Comparison of ENCODE assay signal across 9 mouse cellular contexts in the genomic region with DNA sequence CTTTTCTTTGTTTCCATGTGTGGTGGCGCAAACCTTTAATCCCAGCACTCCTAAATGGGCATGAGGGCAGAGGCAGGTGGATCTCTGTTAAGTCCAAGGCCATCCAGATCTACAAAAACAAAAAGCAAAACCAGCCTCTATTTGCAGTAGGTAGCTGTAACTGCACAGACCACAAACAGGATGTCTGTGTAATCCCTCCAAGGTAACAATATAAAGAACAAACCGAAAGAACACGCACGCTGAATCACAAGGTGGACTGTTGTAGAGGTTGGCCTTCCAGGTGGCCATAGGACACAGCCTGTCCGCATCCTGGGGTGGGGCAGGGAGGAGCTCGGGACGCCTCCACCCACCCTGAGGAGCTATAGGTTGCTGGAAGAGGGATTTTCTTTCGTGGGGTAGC. TPM values are rescaled to one million over a fixed set of nuclear protein-coding genes. Genes with fewer than 3 reads are reported as not detected.
A peak's percentile ranks its signal among the peaks of the same experiment; 100 is the strongest.
DNase-seq lines count a peak whose midpoint lies in the region; ATAC-seq and TF ChIP-seq lines count a peak whose summit lies in the region.
"Had no signal": no experiment of that assay in that cellular context is flagged by ENCODE, and none has a peak within 500 bp of the region (broad histone marks: within the 10 kb centered on the region; RNA-seq: fewer than 3 reads in every experiment).

No protein-coding gene starts in this region.

- no peak for TF ChIP-seq CTCF in intestine, postnatal 0 days (IDR thresholded peaks at IDR 0.05; ENCODE audit: low read depth)

- H3K4me2 ChIP-seq in neural tube, embryonic 12.5 days (replicated peaks), result peak overlapping the region; percentile 45; the same call in 1 of the 2 replicates
- H3K4me2 ChIP-seq in intestine, postnatal 0 days (replicated peaks; ENCODE audit: low read depth), result peak overlapping the region; percentile 56
- peak overlapping the region; percentile 60 for H3K4me2 ChIP-seq in stomach, embryonic 16.5 days (ENCODE audit: low read depth, low read length)

- peaks cover 8% of the 10 kb centered on the region; the same call in 1 of the 2 replicates for H3K4me1 ChIP-seq in neural tube, embryonic 12.5 days
- 0 out of 2 replicates have a peak, but pooled peaks cover 3% of the 10 kb centered on the region for H3K4me1 ChIP-seq in intestine, postnatal 0 days (replicated peaks; ENCODE audit: control insufficient read depth, insufficient read depth, low read length)
- peaks cover 13% of the 10 kb centered on the region for H3K4me1 ChIP-seq in stomach, embryonic 16.5 days (ENCODE audit: control insufficient read depth, insufficient read depth, low read length)

- DNase-seq in heart, adult 11 months, result peak; percentile 67
- DNase-seq in heart, postnatal 4 days, result no peak
- DNase-seq in neural tube, embryonic 10.5 days (ENCODE audit: extremely low spot score, low spot score), result no peak
- DNase-seq in layer of hippocampus, postnatal 10 days (ENCODE audit: low spot score in 2 of 2), result no peak

- 90% methylated on average over 8 of the region's 8 CpGs for WGBS in neural tube, embryonic 12.5 days
- WGBS in intestine, postnatal 0 days, result 45% methylated on average over 8 of the region's 8 CpGs
- WGBS in stomach, embryonic 16.5 days, result 67% methylated on average over 8 of the region's 8 CpGs

- no peak overlapping the region for H3K4me3 ChIP-seq in neural tube, embryonic 12.5 days
- no peak overlapping the region for H3K4me3 ChIP-seq in intestine, postnatal 0 days (ENCODE audit: low read depth, low read length)
- H3K4me3 ChIP-seq in stomach, embryonic 16.5 days (replicated peaks; ENCODE audit: low read length), result no peak overlapping the region

- no peaks in the 10 kb centered on the region for H3K27me3 ChIP-seq in neural tube, embryonic 12.5 days (replicated peaks)
- H3K27me3 ChIP-seq in intestine, postnatal 0 days (replicated peaks; ENCODE audit: control insufficient read depth, insufficient read depth, low read length), result no peaks in the 10 kb centered on the region
- no peaks in the 10 kb centered on the region for H3K27me3 ChIP-seq in stomach, embryonic 16.5 days (ENCODE audit: control insufficient read depth, insufficient read depth, low read length)

- no peaks in the 10 kb centered on the region for H3K36me3 ChIP-seq in neural tube, embryonic 12.5 days
- no peaks in the 10 kb centered on the region for H3K36me3 ChIP-seq in intestine, postnatal 0 days (ENCODE audit: control insufficient read depth, insufficient read depth)
- H3K36me3 ChIP-seq in stomach, embryonic 16.5 days (ENCODE audit: control insufficient read depth, insufficient read depth, low read length), result no peaks in the 10 kb centered on the region

- no peaks in the 10 kb centered on the region for H3K9me3 ChIP-seq in neural tube, embryonic 12.5 days
- no peaks in the 10 kb centered on the region for H3K9me3 ChIP-seq in intestine, postnatal 0 days (ENCODE audit: control insufficient read depth)
- no peaks in the 10 kb centered on the region for H3K9me3 ChIP-seq in stomach, embryonic 16.5 days (replicated peaks; ENCODE audit: control insufficient read depth, low read length)

- no peak overlapping the region for H3K27ac ChIP-seq in neural tube, embryonic 12.5 days
- H3K27ac ChIP-seq in intestine, postnatal 0 days (ENCODE audit: low read depth, low read length), result peak overlapping the region; percentile 83
- peak overlapping the region; percentile 88 for H3K27ac ChIP-seq in stomach, embryonic 16.5 days (ENCODE audit: low read length)
- H3K27ac ChIP-seq: macrophage had no signal

- no peak for ATAC-seq in neural tube, embryonic 12.5 days (ENCODE audit: low FRiP score, low read depth)
- no peak for ATAC-seq in intestine, postnatal 0 days
- no peak for ATAC-seq in stomach, embryonic 16.5 days (ENCODE audit: insufficient read depth, low FRiP score)
- no peak for ATAC-seq in frontal cortex, adult (ENCODE audit: low TSS enrichment)

- no peak overlapping the region for H3K9ac ChIP-seq in neural tube, embryonic 12.5 days
- no peak overlapping the region for H3K9ac ChIP-seq in intestine, postnatal 0 days (ENCODE audit: low read depth, low read length)
- H3K9ac ChIP-seq in stomach, embryonic 16.5 days (ENCODE audit: low read length), result no peak overlapping the region

RNA-seq across cellular contexts. Expression of gene Epcam, which starts 26.9 kb away (rescaled TPM):
- not detected for total RNA-seq in heart, postnatal 4 days (2021)
- 6.6 and 7.4 TPM in 2 replicates for polyA plus RNA-seq in neural tube, embryonic 12.5 days (2016; fragmentation: Nextera tagmentation; extraction: Ambion mirVana)
- 1,279 and 1,318 TPM in 2 replicates for polyA plus RNA-seq in intestine, postnatal 0 days (2015; fragmentation: Nextera tagmentation; extraction: Ambion mirVana)
- polyA plus RNA-seq in stomach, embryonic 16.5 days (2015; fragmentation: Nextera tagmentation; extraction: Ambion mirVana), result 402 and 444 TPM in 2 replicates
- total RNA-seq in layer of hippocampus, postnatal 10 days (2021), result 1 to 10 TPM in 1 of 2 experiments, under 1 TPM in 1; 0.25 to 1.3 TPM
- polyA plus RNA-seq: macrophage had no signal

Comparison
In these comparisons a context has a peak if more than half of its experiments do, and no peak if none do; other contexts are left out.
1. RNA of gene Epcam, which starts 26.9 kb away (polyA plus RNA-seq): 1,279 to 1,318 TPM in intestine, postnatal 0 days and 402 to 444 TPM in stomach, embryonic 16.5 days; 6.6 to 7.4 TPM in neural tube, embryonic 12.5 days; every median in the first group is over 10 times any median in the second.
2. Peak in every context shown above with its lines, with median percentiles within 50 percentile points of each other: H3K4me2 ChIP-seq.